Mouse (Mus musculus) liver, embryonic 15.5 days (tissue): Measurements from ENCODE around the gene Plpp1. TPM values are rescaled to one million over a fixed set of nuclear protein-coding genes. Genes with fewer than 3 reads are reported as not detected.

Source experiments
- polyA plus RNA-seq: library from polyadenylated mRNA; unstranded; fragments of >200 nt; fragmentation: Nextera tagmentation; extraction: Ambion mirVana; gene quantifications from 2 replicates; pipeline ENCODE4 v1.2.1, GENCODE M21; 2015

Plpp1 gene
- polyA plus RNA-seq, 1 experiment from 2014 or later: 42.1 TPM

Other genes with a start within 250 kb of the Plpp1 start
- 0.07 and 0.08 TPM in 2 replicates for gene Il31ra, start 206.4 kb upstream of the Plpp1 start, polyA plus RNA-seq
- 0.23 and 0.33 TPM in 2 replicates for gene Ddx4, start 148.3 kb upstream of the Plpp1 start, polyA plus RNA-seq
- gene Slc38a9, start 140.0 kb upstream of the Plpp1 start, polyA plus RNA-seq: 12.2 and 15.2 TPM in 2 replicates
- gene Mtrex, start 126.6 kb downstream of the Plpp1 start, polyA plus RNA-seq: 30.5 and 31.4 TPM in 2 replicates
- 6.1 and 6.3 TPM in 2 replicates for gene Dhx29, start 126.7 kb downstream of the Plpp1 start, polyA plus RNA-seq
- gene Ccno, start 187.0 kb downstream of the Plpp1 start, polyA plus RNA-seq: 0.15 and 0.48 TPM in 2 replicates
- not detected in 2 replicates for gene Mcidas, start 193.1 kb downstream of the Plpp1 start, polyA plus RNA-seq
- gene Cdc20b, start 234.3 kb downstream of the Plpp1 start, polyA plus RNA-seq: not detected in 2 replicates
- gene Gpx8, start 245.6 kb downstream of the Plpp1 start, polyA plus RNA-seq: 5.7 and 6.7 TPM in 2 replicates